Mouse (Mus musculus) liver, postnatal 0 days (tissue): ENCODE data around the gene Spint1.

Experiments
- CTCF ChIP-seq: sonication (generic); IDR thresholded peaks from 2 replicates; pipeline ENCODE4 v1.5.1; 2016; ENCODE audit warnings: antibody characterized with exemption, low read depth
- EP300 ChIP-seq: IDR thresholded peaks from 2 replicates; pipeline ENCODE4 v1.6.1; 2016; ENCODE audit warnings: antibody characterized with exemption, low read depth, mild to moderate bottlenecking

GRCm38 (mm10) chr2:119207961-119208343, 29.2 kb upstream of the Spint1 start:
- TF ChIP-seq CTCF (no peak), EP300 (no peak)
